Mouse (Mus musculus) midbrain, embryonic 12.5 days (tissue): ENCODE measurements around the gene Map2k2. TPM values are rescaled to one million over a fixed set of nuclear protein-coding genes. Genes with fewer than 3 reads are reported as not detected.

Experiments used
- ATAC-seq: fragments of 200-750 bp; cut with Nextera tagmentation; 2 replicates; pipeline ENCODE4 v1.8.0; 2017; ENCODE audit warnings: low read depth, moderate TSS enrichment, moderate library complexity; ENCODE audit not compliant: low FRiP score
- H3K27ac ChIP-seq: fragments of 300-500 bp; sonication (generic); replicated peaks from 2 replicates; pipeline ENCODE4 v1.5.1; 2016; ENCODE audit warnings: mild to moderate bottlenecking
- H3K27me3 ChIP-seq: fragments of 300-500 bp; sonication (generic); 2 replicates; pipeline ENCODE4 v1.6.1; 2016; ENCODE audit warnings: mild to moderate bottlenecking
- H3K36me3 ChIP-seq: fragments of 300-500 bp; sonication (generic); 2 replicates; pipeline ENCODE4 v1.6.1; 2016
- H3K4me1 ChIP-seq: fragments of 300-500 bp; sonication (generic); 2 replicates; pipeline ENCODE4 v1.6.1; 2016
- H3K4me2 ChIP-seq: fragments of 300-500 bp; sonication (generic); replicated peaks from 2 replicates; pipeline ENCODE4 v1.6.1; 2016; ENCODE audit warnings: mild to moderate bottlenecking, moderate library complexity
- H3K4me3 ChIP-seq: fragments of 300-500 bp; sonication (generic); 2 replicates; pipeline ENCODE4 v1.5.1; 2016; ENCODE audit warnings: mild to moderate bottlenecking
- H3K9ac ChIP-seq: fragments of 300-500 bp; sonication (generic); replicated peaks from 2 replicates; pipeline ENCODE4 v1.6.1; 2016; ENCODE audit warnings: mild to moderate bottlenecking, moderate library complexity
- H3K9me3 ChIP-seq: fragments of 300-500 bp; sonication (generic); 2 replicates; pipeline ENCODE4 v1.6.1; 2016; ENCODE audit warnings: mild to moderate bottlenecking
- WGBS: fragments of 180-500 bp; shearing (Covaris S2); methylation state at CpG from one replicate; pipeline ENCODE4 v1.1.7; 2016; 5-methylcytosine and 5-hydroxymethylcytosine counted together
- polyA plus RNA-seq: library from polyadenylated mRNA; unstranded; fragments of >200 nt; fragmentation: Nextera tagmentation; extraction: Ambion mirVana; gene quantifications from 2 replicates; pipeline ENCODE4 v1.2.1, GENCODE M21; 2016

Map2k2 gene
- polyA plus RNA-seq, 1 experiment from 2014 or later, result 248 TPM

GRCm38 (mm10) chr10:81119625-81120024 is 13.9 kb downstream of the Map2k2 start:
- H3K27ac ChIP-seq, result no peak overlapping the region
- H3K9ac ChIP-seq, result no peak overlapping the region
- H3K4me2 ChIP-seq, result no peak overlapping the region
- H3K27me3 ChIP-seq, result no peaks in the 10 kb centered on the region
- H3K4me3 ChIP-seq, result no peak overlapping the region
- no peak for ATAC-seq
- 94% methylated on average over 10 of the region's 10 CpGs for WGBS
- H3K9me3 ChIP-seq, result no peaks in the 10 kb centered on the region
- no peaks in the 10 kb centered on the region for H3K4me1 ChIP-seq
- peaks cover 96% of the 10 kb centered on the region for H3K36me3 ChIP-seq

GRCm38 (mm10) chr10:81120650-81121049 is 14.9 kb downstream of the Map2k2 start:
- no peak for ATAC-seq
- Histone ChIP-seq H3K27ac (no peak overlapping the region), H3K36me3 (peaks cover 86% of the 10 kb centered on the region), H3K4me3 (no peak overlapping the region), H3K9me3 (no peaks in the 10 kb centered on the region), H3K27me3 (no peaks in the 10 kb centered on the region), H3K4me2 (no peak overlapping the region), H3K9ac (no peak overlapping the region), H3K4me1 (no peaks in the 10 kb centered on the region)
- 89% methylated on average over 7 of the region's 7 CpGs for WGBS

DNA sequence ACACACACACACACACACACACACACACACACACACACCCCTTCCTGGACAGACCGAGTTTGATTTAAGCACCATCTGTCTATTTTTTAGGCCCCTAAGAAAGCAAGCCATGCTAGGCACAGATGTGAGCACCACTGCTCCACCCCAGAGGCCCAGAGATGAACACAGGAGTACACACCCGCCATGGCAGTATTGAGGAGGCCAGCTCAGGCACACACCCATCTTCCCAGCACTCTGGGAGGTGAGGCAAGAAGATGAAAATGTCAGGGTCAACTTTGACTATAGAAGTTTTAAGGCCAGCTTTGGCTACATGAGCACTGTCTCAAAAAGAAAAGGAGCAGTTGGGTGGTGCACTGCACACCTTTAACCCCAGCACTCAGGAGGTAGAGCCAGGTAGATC is 17.2 kb downstream of the Map2k2 start:
- Histone ChIP-seq H3K9me3 (no peaks in the 10 kb centered on the region), H3K4me2 (no peak overlapping the region), H3K27me3 (peaks cover 8% of the 10 kb centered on the region), H3K36me3 (peaks cover 66% of the 10 kb centered on the region), H3K27ac (no peak overlapping the region), H3K4me3 (no peak overlapping the region), H3K4me1 (no peaks in the 10 kb centered on the region), H3K9ac (no peak overlapping the region)
- no peak for ATAC-seq
- WGBS, result 95% methylated on average over 2 of the region's 2 CpGs

- no peaks in the 10 kb centered on the region for H3K9me3 ChIP-seq
- peaks cover 14% of the 10 kb centered on the region for H3K27me3 ChIP-seq
- H3K4me3 ChIP-seq, result no peak overlapping the region
- no peak overlapping the region for H3K9ac ChIP-seq
- ATAC-seq, result no peak
- H3K4me2 ChIP-seq, result no peak overlapping the region
- peaks cover 61% of the 10 kb centered on the region for H3K36me3 ChIP-seq
- H3K4me1 ChIP-seq, result peaks cover under 1% of the 10 kb centered on the region; the same call in 1 of the 2 replicates
- 84% methylated on average over 11 of the region's 11 CpGs for WGBS
- no peak overlapping the region for H3K27ac ChIP-seq
Observed at GRCm38 (mm10) chr10:81123500-81123899, 17.8 kb downstream of the Map2k2 start.

DNA sequence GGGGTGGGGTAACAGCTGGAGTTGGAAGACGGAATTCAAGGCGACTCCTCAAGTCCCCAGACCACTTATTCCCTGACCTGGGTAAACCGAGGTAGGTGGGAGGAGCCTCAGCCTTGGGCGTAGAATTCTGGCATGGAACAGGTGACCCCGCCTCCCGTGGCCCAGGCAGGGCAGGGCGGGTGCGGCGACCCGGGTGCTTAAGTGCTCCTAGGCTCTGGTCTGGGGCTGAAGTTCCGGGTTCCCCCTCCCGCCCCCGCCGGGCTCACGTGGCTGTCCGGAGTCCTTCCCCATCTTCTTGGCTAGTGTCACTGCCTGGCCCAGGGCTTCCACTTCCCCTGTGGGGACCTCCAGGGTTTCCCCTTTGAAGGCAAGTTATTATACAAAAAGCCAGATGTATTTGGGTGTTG is 28.5 kb downstream of the Map2k2 start:
- H3K4me1 ChIP-seq, result peaks cover 29% of the 10 kb centered on the region
- H3K4me2 ChIP-seq, result no peak overlapping the region
- no peak overlapping the region for H3K27ac ChIP-seq
- no peak for ATAC-seq
- no peaks in the 10 kb centered on the region for H3K36me3 ChIP-seq
- no peaks in the 10 kb centered on the region for H3K9me3 ChIP-seq
- H3K9ac ChIP-seq, result no peak overlapping the region
- no peak overlapping the region for H3K4me3 ChIP-seq
- WGBS, result 2% methylated on average over 16 of the region's 16 CpGs
- H3K27me3 ChIP-seq, result peaks cover 68% of the 10 kb centered on the region

DNA sequence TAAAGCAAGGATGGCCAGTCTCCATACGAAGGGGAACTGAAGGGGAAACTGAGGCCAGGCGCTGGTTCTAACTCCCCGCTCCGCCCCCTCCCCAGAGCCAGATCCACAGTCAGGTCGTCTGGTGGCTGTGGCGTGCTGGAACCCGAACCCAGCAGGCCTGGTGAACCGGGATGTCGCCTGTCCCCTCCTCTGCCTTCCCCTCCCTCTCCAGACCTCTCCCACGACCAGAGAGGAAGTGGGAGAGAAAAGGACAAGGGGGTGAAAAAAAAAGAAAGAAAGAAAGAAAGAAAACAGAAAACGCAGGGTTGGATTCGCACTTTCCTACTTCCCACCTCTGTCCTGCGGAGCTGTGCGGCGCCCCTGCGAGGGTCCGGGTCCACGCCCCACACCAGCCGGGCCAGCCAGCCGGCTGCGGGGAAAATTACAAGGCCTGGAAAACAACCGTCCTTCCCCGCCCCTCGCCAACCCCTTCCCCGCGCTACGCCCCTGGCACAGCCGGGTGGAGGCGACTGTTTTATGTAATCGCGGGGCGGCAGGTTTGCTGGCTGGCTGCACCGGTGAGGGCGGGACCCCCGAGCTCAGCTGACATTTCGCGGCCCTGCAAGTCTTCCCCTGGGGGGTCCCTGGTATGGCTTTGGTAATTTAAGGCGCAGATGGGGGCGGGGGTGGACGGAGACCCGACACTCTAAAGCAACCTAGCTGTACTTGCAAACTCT is 29.4 kb downstream of the Map2k2 start, which contains the start of gene Zbtb7a:
Zbtb7a (plus strand) TSS at position 255 of the 716 bp plus-strand sequence.
- peak within 1 kb of the TSS; percentile 96 for H3K27ac ChIP-seq
- H3K27me3 ChIP-seq, result peaks cover 59% of the 10 kb centered on the region
- 2% methylated on average over 40 of the region's 41 CpGs for WGBS
- no peak for ATAC-seq
- peak within 1 kb of the TSS; percentile 83 for H3K4me3 ChIP-seq
- peaks cover 34% of the 10 kb centered on the region for H3K4me1 ChIP-seq
- peak within 1 kb of the TSS; percentile 93 for H3K9ac ChIP-seq
- H3K4me2 ChIP-seq, result peak within 1 kb of the TSS; percentile 100
- H3K9me3 ChIP-seq, result no peaks in the 10 kb centered on the region
- no peaks in the 10 kb centered on the region for H3K36me3 ChIP-seq

DNA sequence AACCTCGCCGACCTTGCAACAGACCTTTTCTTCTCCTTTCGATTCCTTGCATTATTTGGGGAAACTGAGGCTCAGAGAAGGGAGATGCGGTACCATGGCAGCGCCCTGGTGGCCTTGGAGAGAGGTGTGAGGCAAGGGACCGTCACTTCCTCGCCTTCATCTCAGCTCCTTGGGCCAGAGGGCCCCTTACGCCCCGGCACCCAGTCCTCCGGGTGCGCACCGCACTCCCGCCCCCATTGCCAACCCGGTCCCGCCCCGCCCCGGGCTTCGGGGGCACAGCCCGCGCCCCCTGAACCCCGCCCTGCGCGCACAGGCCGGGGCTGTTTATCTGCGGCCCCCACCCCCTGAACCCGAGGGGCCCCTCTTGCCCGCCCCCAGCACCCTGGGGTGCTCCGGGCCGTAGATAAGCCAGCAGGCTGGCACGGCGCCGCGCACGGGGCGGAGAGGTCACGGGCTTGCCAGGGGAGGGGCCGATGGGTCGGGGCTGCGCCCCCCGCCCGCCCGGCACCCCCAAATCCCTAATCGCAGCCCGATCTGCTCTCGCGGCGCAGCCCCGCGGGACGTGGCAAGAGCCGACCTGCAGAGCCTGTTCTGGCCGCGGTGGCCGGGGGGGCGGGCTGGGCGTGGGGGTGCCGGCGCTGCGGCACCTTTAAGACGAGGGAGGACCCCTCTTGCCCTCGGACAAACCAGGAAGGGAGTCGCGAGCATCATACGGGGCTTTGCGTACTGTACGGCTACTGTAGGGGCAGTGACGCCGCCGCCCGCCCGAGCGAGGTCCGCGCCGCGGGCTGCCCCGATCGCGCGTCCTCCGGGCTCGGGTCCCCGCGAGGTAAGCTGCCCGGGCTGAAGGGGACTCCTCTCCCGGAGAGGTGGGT is 30.4 kb downstream of the Map2k2 start:
- WGBS, result under 1% methylated on average over 79 of the region's 86 CpGs
- Histone ChIP-seq H3K4me1 (peaks cover 44% of the 10 kb centered on the region), H3K27me3 (peaks cover 50% of the 10 kb centered on the region), H3K9ac (peak overlapping the region; percentile 93), H3K4me2 (peak overlapping the region; percentile 100), H3K4me3 (peak overlapping the region; percentile 83), H3K27ac (peak overlapping the region; percentile 96), H3K9me3 (no peaks in the 10 kb centered on the region), H3K36me3 (no peaks in the 10 kb centered on the region)
- peak; percentile 13 for ATAC-seq

DNA sequence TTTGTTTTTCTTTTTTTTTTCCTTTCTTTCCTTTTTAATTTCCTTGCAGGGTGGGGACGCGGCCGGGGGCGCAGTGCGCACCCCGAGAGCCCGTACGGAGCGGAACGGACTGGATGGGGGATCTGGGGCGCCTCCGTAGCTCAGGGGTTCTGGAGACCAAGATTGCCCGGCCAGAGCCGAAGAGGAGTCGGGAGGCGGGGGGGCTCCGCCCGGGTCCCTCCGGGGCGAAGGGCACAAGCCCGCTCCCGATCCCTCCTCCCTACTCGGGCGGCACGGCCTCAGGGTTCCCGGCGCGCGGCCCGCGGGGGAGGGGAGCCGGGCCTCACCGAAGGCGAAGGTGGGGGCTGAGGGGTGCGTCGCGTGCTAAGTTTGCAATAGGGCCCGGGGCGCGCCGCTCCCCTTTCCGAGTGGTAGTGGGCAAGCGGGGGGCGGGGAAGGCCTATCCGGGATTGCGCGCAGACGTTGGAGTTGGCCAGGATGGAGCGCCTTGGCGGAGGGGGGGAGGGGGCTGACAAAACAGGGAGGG is 31.1 kb downstream of the Map2k2 start:
- H3K9me3 ChIP-seq, result no peaks in the 10 kb centered on the region
- no peaks in the 10 kb centered on the region for H3K36me3 ChIP-seq
- ATAC-seq, result peak; percentile 45
- peaks cover 45% of the 10 kb centered on the region for H3K4me1 ChIP-seq
- peaks cover 44% of the 10 kb centered on the region for H3K27me3 ChIP-seq
- H3K9ac ChIP-seq, result peak overlapping the region; percentile 93
- peak overlapping the region; percentile 96 for H3K27ac ChIP-seq
- H3K4me2 ChIP-seq, result peak overlapping the region; percentile 100
- WGBS, result under 1% methylated on average over 48 of the region's 50 CpGs
- peak overlapping the region; percentile 83 for H3K4me3 ChIP-seq

- WGBS, result under 1% methylated on average over 55 of the region's 89 CpGs
- H3K36me3 ChIP-seq, result no peaks in the 10 kb centered on the region
- H3K4me3 ChIP-seq, result peak overlapping the region; percentile 83
- peak overlapping the region; percentile 100 for H3K4me2 ChIP-seq
- H3K9me3 ChIP-seq, result no peaks in the 10 kb centered on the region
- H3K9ac ChIP-seq, result peak overlapping the region; percentile 92
- peaks cover 36% of the 10 kb centered on the region for H3K27me3 ChIP-seq
- peak overlapping the region; percentile 96 for H3K27ac ChIP-seq
- H3K4me1 ChIP-seq, result peaks cover 52% of the 10 kb centered on the region
- peak; percentile 90 for ATAC-seq
Observed at GRCm38 (mm10) chr10:81137252-81138130, 31.8 kb downstream of the Map2k2 start.

DNA sequence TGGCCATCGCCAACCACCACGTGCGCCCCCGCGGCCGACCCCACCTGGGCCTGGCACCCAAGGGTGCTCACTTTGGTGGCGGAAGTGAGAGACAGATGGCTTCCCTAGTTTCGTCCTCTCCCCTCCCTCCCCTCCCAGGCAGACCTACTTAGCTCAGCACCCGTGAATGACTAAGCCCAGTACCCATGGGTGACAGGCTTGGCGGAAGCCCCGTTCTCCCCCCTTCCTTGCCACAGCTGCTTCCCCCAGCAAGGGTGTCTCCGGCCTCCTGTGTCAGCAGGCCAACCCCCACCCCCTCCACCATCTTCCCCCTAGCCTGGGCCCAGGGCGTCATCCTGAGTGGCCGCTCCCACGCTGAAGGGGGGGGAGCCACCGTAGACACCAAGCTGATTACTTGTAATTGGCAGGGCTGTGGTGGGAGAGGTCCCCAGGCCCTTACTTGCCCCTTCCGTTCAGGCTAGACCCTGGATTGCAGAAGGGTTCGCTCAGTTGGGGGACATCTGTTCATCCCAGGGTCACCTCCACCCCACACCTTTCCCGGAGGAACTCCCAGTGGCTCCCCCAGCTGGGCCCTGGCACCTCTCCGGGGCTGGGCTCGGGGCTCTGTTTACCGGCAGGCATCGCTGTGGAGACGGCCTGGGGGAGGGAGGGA is 32.5 kb downstream of the Map2k2 start:
- WGBS, result 0% methylated on average over 23 of the region's 24 CpGs

More for the DNA sequence above, 32.5 kb downstream of the Map2k2 start:
- H3K9me3 ChIP-seq, result no peaks in the 10 kb centered on the region
- H3K27ac ChIP-seq, result peak overlapping the region; percentile 88
- ATAC-seq, result peak; percentile 1; the same call in 1 of the 2 replicates
- H3K4me3 ChIP-seq, result peak overlapping the region; percentile 83
- H3K4me2 ChIP-seq, result peak overlapping the region; percentile 88
- H3K27me3 ChIP-seq, result peaks cover 29% of the 10 kb centered on the region
- H3K9ac ChIP-seq, result peak overlapping the region; percentile 92
- H3K4me1 ChIP-seq, result peaks cover 57% of the 10 kb centered on the region
- H3K36me3 ChIP-seq, result peaks cover 2% of the 10 kb centered on the region; the same call in 1 of the 2 replicates
